Mouse (Mus musculus): ENCODE data around the gene Cacna2d3. TPM values are rescaled to one million over a fixed set of nuclear protein-coding genes. Genes with fewer than 3 reads are reported as not detected.

The Cacna2d3 gene
- under 1 TPM; 0.51 to 0.94 TPM for total RNA-seq (2021)
- long read RNA-seq, experiment 1, partial matches to known transcripts, result 0 of 14 reads
- long read RNA-seq, experiment 1, other reads (novel, unspliced or antisense), result 14 of 14 reads
- long read RNA-seq, experiment 2, partial matches to known transcripts, result 0 of 19 reads
- long read RNA-seq, experiment 2, other reads (novel, unspliced or antisense), result 19 of 19 reads

DNA sequence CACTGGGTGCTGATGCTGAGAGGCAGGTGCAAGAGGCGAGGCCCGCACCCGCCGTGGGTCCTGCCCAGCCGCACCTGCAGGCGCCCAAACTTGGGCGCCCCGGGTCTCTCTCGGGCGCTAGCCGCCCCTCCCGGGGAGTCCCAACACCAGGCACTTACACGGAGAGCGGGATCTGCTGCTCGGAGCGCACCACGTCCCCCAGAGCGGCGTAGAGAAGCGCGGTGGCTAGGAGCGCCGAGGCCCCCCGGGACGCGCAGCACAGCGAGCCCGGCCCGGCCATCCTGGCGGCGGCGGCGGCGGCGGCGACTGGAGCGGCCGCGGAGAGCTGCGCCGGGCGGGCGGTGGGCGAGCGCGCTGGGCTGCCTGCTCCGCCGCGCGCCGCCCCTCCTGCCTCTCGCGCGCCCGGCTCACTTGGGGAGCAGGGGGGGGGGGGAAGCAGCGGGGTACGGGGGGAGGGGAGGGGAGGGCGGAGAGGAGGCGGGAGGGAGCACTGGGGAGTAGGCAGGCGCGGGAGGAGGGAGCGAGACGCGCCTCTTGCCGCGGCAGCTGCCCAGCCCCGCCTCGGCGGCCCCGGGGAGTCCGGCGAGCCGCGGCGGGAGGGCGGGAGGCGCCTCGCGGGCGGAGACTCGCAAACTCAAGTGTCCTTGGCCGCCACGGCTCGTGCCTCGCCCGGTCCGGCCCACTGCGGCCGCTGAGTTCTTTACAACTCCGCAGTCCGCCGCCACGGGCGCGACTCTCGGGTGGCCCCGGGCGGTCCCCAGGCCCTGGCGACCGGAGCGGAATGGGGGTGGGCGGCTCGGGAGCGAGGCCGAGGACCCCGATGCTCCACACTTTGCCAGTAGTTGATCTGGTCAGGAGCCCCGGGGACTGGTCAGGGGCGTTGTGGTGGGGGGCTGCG, at the start of gene Cacna2d3:
Gene Cacna2d3 (minus strand): TSS at position 377 of the 898 bp plus-strand sequence.
- intact Hi-C loops (cut with DNase I), result no loop called here
- peak; percentile 19 to 26 for DNase-seq

- intact Hi-C loops (cut with DNase I), result no loop called here
- no peak for DNase-seq
Measured at GRCm38 (mm10) chr14:29769486-29769885, 47.8 kb upstream of the Cacna2d3 start.

- DNase-seq, result no peak
- intact Hi-C loops (cut with DNase I), result no loop called here
Measured at GRCm38 (mm10) chr14:29752876-29753275, 31.2 kb upstream of the Cacna2d3 start.

DNA sequence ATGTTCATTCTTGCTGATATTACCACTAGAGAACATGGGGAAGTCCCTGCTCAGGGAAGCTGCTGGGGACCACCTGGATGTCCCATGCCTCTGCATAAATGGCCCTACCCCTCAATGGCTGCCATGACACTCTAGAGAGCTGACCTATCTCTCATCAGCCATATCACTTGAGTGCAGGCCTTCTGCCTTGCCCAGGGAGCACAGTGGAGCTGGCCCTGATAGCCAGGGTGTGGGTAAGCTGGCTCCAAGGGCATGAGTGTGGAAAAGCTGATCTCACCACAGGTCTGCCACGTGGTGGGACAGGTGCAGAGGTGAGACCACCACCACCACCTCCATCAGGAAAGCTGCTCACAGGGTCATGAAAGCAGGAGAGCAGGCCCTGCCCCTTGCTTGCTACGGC, 17.1 kb upstream of the Cacna2d3 start:
- intact Hi-C loops (cut with DNase I), result no loop called here
- DNase-seq, result no peak

DNA sequence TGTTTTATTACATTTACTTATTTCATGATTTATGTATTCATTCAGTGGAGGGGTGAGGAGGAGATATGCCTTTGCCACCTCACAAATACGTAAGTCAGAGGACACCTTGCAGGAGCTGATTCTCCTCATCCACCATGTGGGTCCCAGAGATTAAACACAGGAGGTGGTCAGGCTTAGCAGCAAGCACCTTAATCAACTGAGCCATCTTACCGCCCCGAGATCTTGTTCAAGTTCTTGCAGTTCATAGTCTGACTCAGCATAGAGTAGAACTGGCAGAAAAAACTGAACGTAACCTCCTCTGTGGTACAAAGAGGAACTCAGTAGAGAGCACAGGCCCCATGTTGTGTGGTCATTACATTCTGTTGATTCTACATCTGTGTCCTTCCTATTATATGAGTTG, 8.6 kb upstream of the Cacna2d3 start:
- no peak for DNase-seq
- intact Hi-C loops (cut with DNase I), result no loop called here

- intact Hi-C loops (cut with DNase I), result no loop called here
- no peak for DNase-seq
Measured at GRCm38 (mm10) chr14:29729009-29729408, 7.3 kb upstream of the Cacna2d3 start.

DNA sequence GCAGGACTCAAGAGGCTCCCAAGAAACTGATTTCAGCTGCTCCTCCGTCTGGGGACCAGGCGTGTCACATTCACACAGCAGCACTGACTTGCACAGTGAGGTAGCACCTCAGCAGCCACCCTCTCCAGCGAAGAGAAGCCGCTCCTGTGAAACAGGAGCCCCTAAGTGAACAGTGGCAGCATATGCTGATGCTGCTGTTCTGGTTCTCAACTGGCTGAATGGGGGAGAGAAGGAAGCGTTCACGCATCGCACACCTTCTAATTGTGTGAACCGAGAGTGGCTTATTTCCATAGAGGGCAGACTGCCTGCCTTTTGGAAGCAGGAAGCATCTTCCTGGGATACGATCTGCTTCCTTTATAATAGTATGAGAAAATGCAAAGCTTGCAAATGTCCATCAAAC, 5.9 kb upstream of the Cacna2d3 start:
- intact Hi-C loops (cut with DNase I), result no loop called here
- DNase-seq, result no peak

GRCm38 (mm10) chr14:29723267-29723666, 1.6 kb upstream of the Cacna2d3 start:
- no peak for DNase-seq
- intact Hi-C loops (cut with DNase I), result no loop called here

GRCm38 (mm10) chr14:29722386-29723221, 940 bp upstream of the Cacna2d3 start:
- no peak for DNase-seq
- intact Hi-C loops (cut with DNase I), result no loop called here

- DNase-seq, result no peak
- intact Hi-C loops (cut with DNase I), result no loop called here
Measured at GRCm38 (mm10) chr14:29721131-29721487, 555 bp downstream of the Cacna2d3 start.

GRCm38 (mm10) chr14:29720334-29720911, 1.2 kb downstream of the Cacna2d3 start:
- intact Hi-C loops (cut with DNase I), result no loop called here
- DNase-seq, result no peak

- no peak for DNase-seq
- intact Hi-C loops (cut with DNase I), result no loop called here
Measured at GRCm38 (mm10) chr14:29712621-29713020, 9.0 kb downstream of the Cacna2d3 start.

DNA sequence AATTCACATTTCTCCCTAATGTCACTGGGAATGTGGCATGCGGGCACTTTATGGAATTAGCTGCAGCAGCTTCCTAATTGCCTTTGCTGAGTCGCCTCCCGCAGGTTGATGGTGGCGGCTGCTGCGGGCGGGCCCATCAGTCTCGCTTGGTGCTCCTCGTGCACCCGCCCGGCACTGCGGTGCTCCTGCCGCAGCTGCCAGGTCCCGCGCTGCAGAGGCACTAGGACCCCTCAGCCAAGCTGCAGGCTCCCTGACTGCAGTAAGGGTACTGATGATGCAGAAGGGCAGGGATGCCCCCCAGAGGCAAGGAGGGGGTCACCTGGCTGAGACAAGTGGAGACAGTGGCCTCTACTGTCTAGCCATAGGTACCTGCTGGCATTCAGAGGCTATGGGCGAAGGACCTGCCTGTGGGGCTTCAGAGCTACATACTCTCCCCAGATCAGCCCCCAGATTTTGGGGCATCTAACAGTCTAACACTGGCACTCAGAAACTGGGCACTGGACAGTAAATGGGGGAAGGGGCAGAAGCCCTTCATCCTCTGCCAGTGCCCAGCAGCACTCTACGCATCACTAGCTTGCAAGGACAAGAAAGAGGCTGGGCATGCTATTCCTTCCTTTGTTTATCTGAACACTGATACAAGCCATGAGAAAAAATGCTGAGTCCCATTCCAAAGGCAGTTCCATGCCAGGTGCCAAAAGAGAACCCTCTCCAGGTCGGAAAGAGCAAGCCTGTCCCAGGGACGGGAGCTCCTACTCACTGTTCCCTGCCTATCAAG, 13.9 kb downstream of the Cacna2d3 start:
- intact Hi-C loops (cut with DNase I), result no loop called here
- no peak for DNase-seq

DNA sequence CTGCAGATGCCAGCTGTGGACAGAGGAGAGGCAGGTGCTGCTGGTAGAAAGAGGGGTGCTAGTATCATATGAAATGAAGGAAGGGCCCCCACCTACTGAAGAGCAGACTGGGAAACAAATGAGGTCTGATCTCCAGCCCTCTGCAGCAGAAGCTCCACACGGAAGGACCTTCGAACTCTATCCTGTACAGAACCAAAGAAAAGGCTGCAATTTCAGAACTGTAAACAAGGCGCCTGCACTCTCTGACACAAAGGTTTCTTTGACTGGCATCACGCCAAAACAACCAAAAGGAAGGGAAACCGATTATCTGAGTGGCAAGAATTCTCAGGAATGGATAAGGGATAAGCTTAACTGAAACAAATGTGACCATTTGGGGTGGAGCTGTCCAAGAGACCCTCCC, 18.9 kb downstream of the Cacna2d3 start:
- no peak for DNase-seq
- intact Hi-C loops (cut with DNase I), result no loop called here

DNA sequence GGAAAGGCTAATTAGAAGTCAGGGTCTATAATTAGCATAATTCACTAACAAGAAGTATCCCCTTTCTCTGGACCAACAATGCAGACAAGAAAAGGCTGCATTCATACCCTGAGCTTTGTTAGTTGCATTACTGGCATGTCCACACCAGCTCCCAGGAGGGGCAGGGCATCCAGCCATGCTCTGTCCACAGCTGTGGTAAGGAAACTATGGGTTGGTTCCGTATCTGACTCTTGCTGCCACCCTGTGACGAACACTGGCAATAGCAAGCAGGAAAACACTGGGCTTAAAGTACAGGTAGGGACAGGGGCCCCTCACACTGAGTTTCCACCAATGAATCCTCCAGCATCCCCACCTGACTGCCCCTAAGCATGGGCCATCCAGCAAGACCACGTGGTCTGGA, 25.5 kb downstream of the Cacna2d3 start:
- intact Hi-C loops (cut with DNase I), result no loop called here
- DNase-seq, result no peak

DNA sequence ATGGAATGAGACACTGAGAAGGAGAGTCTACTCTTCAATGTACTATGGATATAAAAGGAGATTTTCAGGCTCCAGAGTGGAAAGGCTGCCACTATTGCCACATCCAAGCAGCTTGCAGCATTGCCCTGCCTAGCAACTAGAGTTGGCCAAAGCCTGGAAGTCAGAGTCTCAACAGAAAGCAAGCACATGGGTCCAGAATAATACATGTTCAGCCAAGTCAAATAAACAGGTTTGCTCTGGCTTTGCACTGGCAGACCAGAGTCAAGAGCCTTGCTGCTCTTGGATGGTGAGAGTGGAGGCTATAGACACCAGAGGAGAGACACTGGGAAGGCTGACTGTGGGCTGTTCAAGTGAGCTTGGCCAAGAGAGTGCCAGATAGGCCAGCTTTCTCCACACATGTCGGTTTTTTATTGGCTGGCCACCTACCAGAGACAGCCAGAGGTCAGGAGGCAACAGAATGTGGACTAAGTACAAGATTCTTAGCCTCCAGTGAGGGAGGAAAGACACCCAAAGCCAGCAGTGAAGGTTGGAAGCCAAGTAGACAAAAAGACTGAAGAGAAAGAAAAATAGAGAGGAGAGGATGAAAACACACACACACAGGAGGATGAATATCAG, 49.1 kb downstream of the Cacna2d3 start:
- intact Hi-C loops (cut with DNase I), result no loop called here
- no peak for DNase-seq

DNA sequence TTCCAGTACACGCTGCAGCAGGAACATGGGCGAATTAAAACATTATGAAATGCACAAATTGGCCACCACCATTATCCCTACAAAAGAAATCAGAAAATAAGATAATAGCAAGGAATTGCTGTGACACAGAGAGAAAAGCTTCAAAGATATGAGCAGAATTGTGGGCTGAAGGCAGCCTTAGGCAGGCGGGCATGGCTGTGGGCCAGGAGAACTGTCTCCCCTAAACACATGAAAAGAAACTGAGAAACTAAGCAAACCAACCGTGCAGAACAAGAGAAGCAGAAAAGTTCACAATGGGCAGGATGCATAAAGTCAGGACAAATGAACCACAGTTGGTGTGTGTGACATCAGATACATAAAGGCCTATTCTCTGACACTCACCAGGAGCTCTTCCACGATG, 51.8 kb downstream of the Cacna2d3 start:
- no peak for DNase-seq
- intact Hi-C loops (cut with DNase I), result no loop called here

DNA sequence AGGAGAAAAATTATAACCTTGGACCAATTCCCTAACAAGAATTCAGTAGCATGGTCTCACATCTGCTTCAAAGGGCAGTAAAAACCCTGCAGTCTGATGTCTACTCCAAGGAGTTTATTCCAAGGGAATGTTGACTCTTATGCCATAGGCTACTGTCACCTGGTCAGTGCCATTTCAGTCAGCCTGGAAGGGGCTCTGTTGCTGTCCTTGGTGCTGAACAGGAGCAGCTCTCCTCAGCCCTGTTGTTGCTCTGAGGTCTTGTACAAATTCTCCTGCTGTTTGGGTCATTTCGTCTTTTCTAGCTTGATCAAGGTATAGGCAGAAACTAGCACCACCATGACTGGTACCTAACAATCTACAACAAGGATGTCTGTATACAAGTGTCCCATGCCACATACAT, 64.7 kb downstream of the Cacna2d3 start:
- intact Hi-C loops (cut with DNase I), result no loop called here
- DNase-seq, result no peak

DNA sequence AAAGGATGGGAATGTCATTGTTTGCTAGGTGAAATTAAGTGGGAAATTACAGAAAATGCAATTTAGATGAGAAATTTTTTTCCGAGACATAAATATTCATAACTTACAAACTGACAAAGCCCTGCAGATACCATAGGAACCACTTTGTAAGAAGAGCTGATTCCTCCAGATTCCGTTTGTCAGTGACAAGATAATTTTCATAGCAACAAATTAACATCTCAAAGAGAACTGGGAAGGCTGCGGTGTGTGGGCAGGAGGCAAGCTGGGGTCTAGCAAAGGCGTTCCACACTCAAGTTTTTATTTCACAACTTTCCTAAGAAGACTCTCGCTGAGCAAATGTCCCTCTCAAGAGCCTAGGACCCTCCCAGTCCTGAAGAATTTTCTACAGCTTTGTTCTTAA, 71.1 kb downstream of the Cacna2d3 start:
- intact Hi-C loops (cut with DNase I), result no loop called here

DNA sequence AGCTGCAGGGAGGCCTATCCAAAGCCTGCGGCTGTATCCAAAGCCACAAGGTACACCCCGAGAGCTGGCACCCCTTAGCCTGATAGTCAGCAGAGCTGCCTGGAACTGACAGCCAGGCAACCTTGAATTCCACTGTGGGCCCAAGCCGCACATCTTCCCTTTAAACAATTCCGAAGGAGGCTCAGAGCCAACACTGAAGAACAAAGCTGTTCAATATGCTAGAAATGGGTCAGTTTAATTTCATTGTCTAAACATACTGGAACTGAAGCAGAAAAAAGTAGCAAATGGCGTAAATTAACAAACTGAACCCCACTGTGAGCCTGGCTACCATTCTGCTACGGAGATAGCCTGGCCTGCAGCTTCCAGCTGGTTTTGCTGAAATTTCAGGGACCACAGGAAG, 72.9 kb downstream of the Cacna2d3 start:
- intact Hi-C loops (cut with DNase I), result no loop called here
- DNase-seq, result no peak

More for the DNA sequence above, 71.1 kb downstream of the Cacna2d3 start:
- DNase-seq, result no peak
